Mouse (Mus musculus) heart, adult 2 months (tissue): ENCODE measurements at regions not wholly inside any gene's neighbourhood (a gene's known extent, or its start where the extent isn't known, plus 50 kb on each side); places are given as distances from the start of the nearest gene placed in this dataset.
"Not testable (repeated sequence)": the region's sequence is repeated elsewhere in the genome, so short reads cannot be mapped to it uniquely, and the experiment has no call there.

ENCODE experiments used
- DNase-seq, 2 experiments: peaks; one replicate each; pipeline ENCODE4 v3.0.0; 2021
- H3K27ac ChIP-seq: fragments of 200-600 bp; 2 replicates; pipeline ENCODE4 v1.8.1; 2022
- H3K27me3 ChIP-seq: fragments of 200-500 bp; 2 replicates; pipeline ENCODE4 v1.6.1; 2012; ENCODE audit warnings: mild to moderate bottlenecking, low read length, inconsistent platforms, mixed read lengths; ENCODE audit not compliant: control insufficient read depth, insufficient read depth
- H3K36me3 ChIP-seq: fragments of 200-500 bp; 2 replicates; pipeline ENCODE4 v1.6.1; 2012; ENCODE audit warnings: low read length, inconsistent platforms; ENCODE audit not compliant: control insufficient read depth, insufficient read depth
- H3K4me1 ChIP-seq: fragments of 200-500 bp; 2 replicates; pipeline ENCODE4 v1.6.1; 2011; ENCODE audit warnings: low read length; ENCODE audit not compliant: control insufficient read depth, insufficient read depth
- H3K4me3 ChIP-seq: fragments of 200-600 bp; 2 replicates; pipeline ENCODE4 v1.8.1; 2022
- H3K79me2 ChIP-seq: fragments of 200-500 bp; replicated peaks from 2 replicates; pipeline ENCODE4 v1.6.1; 2012; ENCODE audit warnings: mild to moderate bottlenecking, inconsistent platforms, low read length, moderate library complexity, mixed read lengths; ENCODE audit not compliant: control insufficient read depth, insufficient read depth
- H3K9ac ChIP-seq: fragments of 200-500 bp; 2 replicates; pipeline ENCODE4 v1.6.1; 2012; ENCODE audit warnings: low read depth, mild to moderate bottlenecking, control low read depth, inconsistent platforms, low read length, mixed read lengths
- CTCF ChIP-seq: fragments of 200-600 bp; IDR thresholded peaks from 2 replicates; pipeline ENCODE4 v1.8.1; 2022; ENCODE audit warnings: antibody characterized with exemption, mild to moderate bottlenecking, moderate library complexity
- EP300 ChIP-seq: fragments of 200-500 bp; IDR thresholded peaks from 2 replicates; pipeline ENCODE4 v1.6.1; 2011; ENCODE audit warnings: low read depth, low read length, control low read depth; ENCODE audit not compliant: insufficient read depth
- POLR2A ChIP-seq: fragments of 200-500 bp; IDR thresholded peaks from 2 replicates; pipeline ENCODE4 v1.6.1; 2011; ENCODE audit warnings: mild to moderate bottlenecking, low read depth, low read length, control low read depth; ENCODE audit not compliant: insufficient read depth
- WGBS: fragments of 180-500 bp; shearing (Covaris S2); methylation state at CpG from one replicate; pipeline ENCODE4 v1.1.7; 2018; 5-methylcytosine and 5-hydroxymethylcytosine counted together
- intact Hi-C: fragments of 180-260 bp; cut with DNase I; formaldehyde crosslinking; loops from one replicate; pipeline ENCODE4 v1.15.1; 2025

DNA sequence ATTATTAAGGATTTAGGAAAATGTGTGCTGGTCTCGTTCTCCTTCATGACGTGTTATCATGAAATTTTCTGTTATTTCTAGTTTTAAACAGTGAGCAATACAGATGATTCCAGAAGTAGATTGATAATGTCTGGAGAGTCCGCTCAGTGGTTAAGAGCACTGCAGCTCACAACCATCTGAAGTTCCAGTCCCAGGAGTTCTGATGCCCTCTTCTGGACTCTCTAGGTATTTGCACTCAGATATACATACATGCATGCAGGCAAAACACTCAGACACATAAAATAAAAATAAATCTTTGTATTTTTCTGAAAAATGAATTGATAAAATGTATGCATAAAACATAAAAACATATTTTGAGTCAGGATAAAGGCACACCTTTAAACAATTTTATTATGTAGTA, 570.1 kb upstream of the Chrm3 start:
- 90% methylated on average over 3 of the region's 3 CpGs for WGBS
- Histone ChIP-seq H3K79me2 (no peaks in the 10 kb centered on the region), H3K27me3 (no peaks in the 10 kb centered on the region), H3K9ac (no peak overlapping the region), H3K36me3 (no peaks in the 10 kb centered on the region), H3K4me1 (no peaks in the 10 kb centered on the region), H3K4me3 (no peak overlapping the region), H3K27ac (no peak overlapping the region)
- TF ChIP-seq POLR2A (no peak), CTCF (peak; percentile 37; the same call in 1 of the 2 replicates)
- no peak for DNase-seq
- intact Hi-C loops, result loop anchor here (10.0 kb wide), 1 partner anchor 1046 kb away; no protein-coding TSS in a partner anchor

- no peak overlapping the region for H3K4me3 ChIP-seq
- H3K4me1 ChIP-seq, result no peaks in the 10 kb centered on the region
- H3K9ac ChIP-seq, result no peak overlapping the region
- no peaks in the 10 kb centered on the region for H3K36me3 ChIP-seq
- H3K27me3 ChIP-seq, result no peaks in the 10 kb centered on the region
- H3K79me2 ChIP-seq, result no peaks in the 10 kb centered on the region
- no peak for TF ChIP-seq EP300
- no peak for TF ChIP-seq POLR2A
- no peak for TF ChIP-seq CTCF
- no peak overlapping the region for H3K27ac ChIP-seq
- DNase-seq, result no peak
- intact Hi-C loops, result no loop called here
Observed at GRCm38 (mm10) chr13:10914377-10914776, 553.7 kb upstream of the Chrm3 start.

DNA sequence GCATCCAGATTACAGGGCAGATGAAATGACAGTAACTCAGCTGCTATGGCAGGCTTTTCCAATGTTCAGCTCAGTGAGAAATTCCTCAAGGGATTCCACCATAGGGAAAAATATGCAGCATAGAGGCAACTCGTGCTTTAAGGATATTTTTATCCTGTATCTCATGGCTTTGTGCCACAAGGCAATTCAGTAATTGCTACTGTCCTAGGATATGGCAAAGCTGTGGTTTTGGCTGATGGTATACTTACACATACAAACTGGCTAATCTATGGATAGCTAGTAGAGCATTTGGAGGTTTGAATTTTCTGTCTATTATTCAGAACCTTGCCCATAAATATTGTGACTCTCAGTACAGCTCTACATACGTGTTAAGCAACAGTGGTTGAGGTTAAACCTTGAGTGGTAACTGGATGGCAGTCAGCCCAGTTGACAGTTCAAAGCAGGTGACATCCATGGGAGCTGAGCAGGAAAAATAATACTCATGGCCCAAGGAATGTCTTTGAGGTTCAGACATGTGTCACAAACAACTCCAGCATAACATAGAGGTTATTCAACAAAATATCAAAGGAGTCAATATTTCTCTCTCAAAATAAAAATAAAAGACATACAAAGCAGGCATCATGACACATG, 548.6 kb upstream of the Chrm3 start:
- TF ChIP-seq CTCF (no peak), POLR2A (no peak), EP300 (no peak)
- Histone ChIP-seq H3K9ac (no peak overlapping the region), H3K27me3 (no peaks in the 10 kb centered on the region), H3K4me1 (no peaks in the 10 kb centered on the region), H3K36me3 (no peaks in the 10 kb centered on the region), H3K27ac (no peak overlapping the region), H3K79me2 (no peaks in the 10 kb centered on the region), H3K4me3 (no peak overlapping the region)
- intact Hi-C loops, result no loop called here
- 15% methylated on average over 2 of the region's 2 CpGs for WGBS
- no peak for DNase-seq

- Histone ChIP-seq H3K36me3 (no peaks in the 10 kb centered on the region), H3K79me2 (no peaks in the 10 kb centered on the region), H3K4me1 (no peaks in the 10 kb centered on the region), H3K27me3 (no peaks in the 10 kb centered on the region), H3K9ac (no peak overlapping the region), H3K4me3 (no peak overlapping the region), H3K27ac (no peak overlapping the region)
- 71% methylated on average over 2 of the region's 2 CpGs for WGBS
- intact Hi-C loops, result no loop called here
- DNase-seq, result no peak
- TF ChIP-seq EP300 (no peak), CTCF (no peak)
Observed at GRCm38 (mm10) chr13:10867864-10868263, 507.2 kb upstream of the Chrm3 start.

- DNase-seq, intact Hi-C loops, H3K4me3 ChIP-seq, H3K27me3 ChIP-seq, H3K4me1 ChIP-seq, H3K36me3 ChIP-seq, H3K9ac ChIP-seq, H3K79me2 ChIP-seq, H3K27ac ChIP-seq: not testable (repeated sequence)
- 88% methylated on average over 9 of the region's 9 CpGs for WGBS
Observed at GRCm38 (mm10) chr13:10855947-10856561, 495.4 kb upstream of the Chrm3 start.

DNA sequence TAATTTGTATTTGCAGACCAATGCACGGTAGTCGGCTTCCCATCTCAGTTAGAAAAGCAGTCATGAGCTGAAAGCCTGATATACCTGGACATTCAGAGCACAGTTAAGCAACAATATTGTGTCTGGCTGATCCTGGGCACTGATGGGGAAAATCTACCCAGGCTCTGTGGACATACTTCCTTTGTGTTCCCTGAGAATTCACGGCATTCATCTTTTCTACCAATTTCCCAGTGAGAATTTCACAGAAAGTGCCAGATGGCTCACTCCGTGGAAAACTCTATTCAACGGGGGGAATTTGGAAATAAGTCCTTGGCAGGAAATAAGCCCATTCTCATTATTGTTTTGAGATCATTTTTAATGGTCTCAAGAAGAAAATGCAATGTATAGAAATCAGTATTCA, 484.6 kb upstream of the Chrm3 start:
- TF ChIP-seq POLR2A (no peak), CTCF (no peak), EP300 (no peak)
- Histone ChIP-seq H3K4me1 (no peaks in the 10 kb centered on the region), H3K4me3 (no peak overlapping the region), H3K36me3 (no peaks in the 10 kb centered on the region), H3K27ac (no peak overlapping the region), H3K27me3 (no peaks in the 10 kb centered on the region), H3K79me2 (no peaks in the 10 kb centered on the region), H3K9ac (no peak overlapping the region)
- WGBS, result 65% methylated on average over 5 of the region's 5 CpGs
- no peak for DNase-seq
- intact Hi-C loops, result no loop called here
